ENCODE assay signal across 11 mouse cellular contexts in genomic region chr9:72614786-72615480, GRCm38 (mm10). TPM values are rescaled to one million over a fixed set of nuclear protein-coding genes. Genes with fewer than 3 reads are reported as not detected.
A peak's percentile ranks its signal among the peaks of the same experiment; 100 is the strongest.
DNase-seq lines count a peak whose midpoint lies in the region; ATAC-seq and TF ChIP-seq lines count a peak whose summit lies in the region.
"Had no signal": no experiment of that assay in that cellular context is flagged by ENCODE, and none has a peak within 500 bp of the region (broad histone marks: within the 10 kb centered on the region; RNA-seq: fewer than 3 reads in every experiment).

No protein-coding gene starts in this region.

- no peak overlapping the region for H3K4me3 ChIP-seq in forebrain, embryonic 13.5 days
- H3K4me3 ChIP-seq in forebrain, embryonic 10.5 days = no peak overlapping the region
- no peak overlapping the region for H3K4me3 ChIP-seq in liver, postnatal 0 days (ENCODE audit: low read depth, low read length)
- H3K4me3 ChIP-seq in forebrain, embryonic 14.5 days (ENCODE audit: low read depth, low read length) = no peak overlapping the region
- H3K4me3 ChIP-seq in midbrain, embryonic 14.5 days (replicated peaks; ENCODE audit: low read depth, low read length) = no peak overlapping the region
- H3K4me3 ChIP-seq: kidney, embryonic 15.5 days had no signal

- H3K27ac ChIP-seq in forebrain, embryonic 13.5 days = peak overlapping the region; percentile 44
- no peak overlapping the region for H3K27ac ChIP-seq in forebrain, embryonic 10.5 days
- H3K27ac ChIP-seq in liver, postnatal 0 days (ENCODE audit: low read depth) = no peak overlapping the region
- H3K27ac ChIP-seq in forebrain, embryonic 14.5 days (ENCODE audit: low read depth, low read length) = no peak overlapping the region
- H3K27ac ChIP-seq in midbrain, embryonic 14.5 days (replicated peaks; ENCODE audit: low read depth, low read length) = no peak overlapping the region
- H3K27ac ChIP-seq: kidney, embryonic 15.5 days had no signal

- no peak for TF ChIP-seq EP300 in liver, postnatal 0 days (IDR thresholded peaks at IDR 0.05; ENCODE audit: low read depth)

- H3K27me3 ChIP-seq in forebrain, embryonic 13.5 days = no peaks in the 10 kb centered on the region
- no peaks in the 10 kb centered on the region for H3K27me3 ChIP-seq in forebrain, embryonic 10.5 days (ENCODE audit: poor library complexity, severe bottlenecking)
- H3K27me3 ChIP-seq in liver, postnatal 0 days (ENCODE audit: insufficient read depth, low read length) = no peaks in the 10 kb centered on the region
- no peaks in the 10 kb centered on the region for H3K27me3 ChIP-seq in forebrain, embryonic 14.5 days (replicated peaks; ENCODE audit: control insufficient read depth, insufficient read depth, low read length)
- H3K27me3 ChIP-seq in midbrain, embryonic 14.5 days (ENCODE audit: control insufficient read depth, insufficient read depth, low read length) = no peaks in the 10 kb centered on the region
- H3K27me3 ChIP-seq: kidney, embryonic 15.5 days had no signal

- WGBS in forebrain, embryonic 13.5 days = 67% methylated on average over 6 of the region's 6 CpGs
- WGBS in forebrain, embryonic 10.5 days = 90% methylated on average over 6 of the region's 6 CpGs
- 84% methylated on average over 6 of the region's 6 CpGs for WGBS in liver, postnatal 0 days (ENCODE audit: insufficient replicate concordance)
- 65% methylated on average over 6 of the region's 6 CpGs for whole genome bisulfite sequencing in forebrain, embryonic 14.5 days
- WGBS in midbrain, embryonic 14.5 days = 69% methylated on average over 6 of the region's 6 CpGs

- H3K4me1 ChIP-seq in forebrain, embryonic 13.5 days = 0 out of 2 replicates have a peak, but pooled peaks cover 3% of the 10 kb centered on the region
- H3K4me1 ChIP-seq in forebrain, embryonic 10.5 days = no peaks in the 10 kb centered on the region
- no peaks in the 10 kb centered on the region for H3K4me1 ChIP-seq in liver, postnatal 0 days (ENCODE audit: insufficient read depth)
- H3K4me1 ChIP-seq in forebrain, embryonic 14.5 days (ENCODE audit: control insufficient read depth, insufficient read depth, low read length) = no peaks in the 10 kb centered on the region; the same call in 1 of the 2 replicates
- H3K4me1 ChIP-seq in midbrain, embryonic 14.5 days (ENCODE audit: control insufficient read depth, insufficient read depth, low read length) = no peaks in the 10 kb centered on the region
- H3K4me1 ChIP-seq: kidney, embryonic 15.5 days had no signal

- H3K4me2 ChIP-seq in forebrain, embryonic 13.5 days = no peak overlapping the region
- H3K4me2 ChIP-seq in liver, postnatal 0 days (ENCODE audit: low read depth, low read length) = no peak overlapping the region
- H3K4me2 ChIP-seq in forebrain, embryonic 14.5 days (ENCODE audit: low read length) = no peak overlapping the region
- H3K4me2 ChIP-seq in midbrain, embryonic 14.5 days (ENCODE audit: low read length) = no peak overlapping the region
- H3K4me2 ChIP-seq: kidney, embryonic 15.5 days had no signal

- no peak for DNase-seq in forebrain, embryonic 10.5 days (ENCODE audit: extremely low spot score, low spot score)
- DNase-seq in liver, postnatal 0 days = no peak
- DNase-seq in liver = no peak
- peak; percentile 81 for DNase-seq in forebrain, embryonic 14.5 days (ENCODE audit: low spot score)
- DNase-seq in midbrain, embryonic 14.5 days = peak; percentile 70
- no peak for DNase-seq in kidney, postnatal 10 days
- DNase-seq in c-Kit-positive CD71-positive TER-119-positive erythroid progenitor cells, embryonic 14.5 days (ENCODE audit: low spot score) = no peak
- DNase-seq: adrenal gland, adult 8-10 months; cerebellum, postnatal 25 days had no signal

- peaks cover 46% of the 10 kb centered on the region for H3K36me3 ChIP-seq in forebrain, embryonic 13.5 days (ENCODE audit: poor library complexity, severe bottlenecking)
- peaks cover 77% of the 10 kb centered on the region for H3K36me3 ChIP-seq in forebrain, embryonic 10.5 days (replicated peaks)
- H3K36me3 ChIP-seq in liver, postnatal 0 days (replicated peaks; ENCODE audit: insufficient read depth, low read length) = peaks cover 33% of the 10 kb centered on the region
- H3K36me3 ChIP-seq in forebrain, embryonic 14.5 days (ENCODE audit: control insufficient read depth, insufficient read depth, low read length) = peaks cover 56% of the 10 kb centered on the region
- H3K36me3 ChIP-seq in midbrain, embryonic 14.5 days (ENCODE audit: control insufficient read depth, insufficient read depth, low read length) = peaks cover 58% of the 10 kb centered on the region

- ATAC-seq in forebrain, embryonic 13.5 days = no peak
- no peak for ATAC-seq in liver, postnatal 0 days
- ATAC-seq in forebrain, embryonic 14.5 days = no peak
- ATAC-seq in midbrain, embryonic 14.5 days (ENCODE audit: low FRiP score, low TSS enrichment) = no peak

- no peaks in the 10 kb centered on the region for H3K9me3 ChIP-seq in forebrain, embryonic 13.5 days (replicated peaks)
- no peaks in the 10 kb centered on the region for H3K9me3 ChIP-seq in forebrain, embryonic 10.5 days
- no peaks in the 10 kb centered on the region for H3K9me3 ChIP-seq in liver, postnatal 0 days (ENCODE audit: low read length)
- H3K9me3 ChIP-seq in forebrain, embryonic 14.5 days (replicated peaks; ENCODE audit: control insufficient read depth, low read length) = no peaks in the 10 kb centered on the region
- H3K9me3 ChIP-seq in midbrain, embryonic 14.5 days (ENCODE audit: control insufficient read depth, low read length) = no peaks in the 10 kb centered on the region
- H3K9me3 ChIP-seq: kidney, embryonic 15.5 days had no signal

- TF ChIP-seq CTCF in liver, postnatal 0 days (IDR thresholded peaks at IDR 0.05; ENCODE audit: low read depth) = peak; percentile 42

- no peak overlapping the region; the same call in 1 of the 2 replicates for H3K9ac ChIP-seq in forebrain, embryonic 13.5 days
- no peak overlapping the region for H3K9ac ChIP-seq in liver, postnatal 0 days (replicated peaks)
- no peak overlapping the region for H3K9ac ChIP-seq in forebrain, embryonic 14.5 days (ENCODE audit: low read length)
- no peak overlapping the region for H3K9ac ChIP-seq in midbrain, embryonic 14.5 days (replicated peaks; ENCODE audit: low read length)
- H3K9ac ChIP-seq: kidney, embryonic 15.5 days had no signal

RNA-seq across cellular contexts. Expression of gene Nedd4, which starts 47.2 kb away (rescaled TPM):
- 552 and 600 TPM in 2 replicates for polyA plus RNA-seq in forebrain, embryonic 13.5 days (2015; fragmentation: Nextera tagmentation; extraction: Ambion mirVana)
- 634 and 643 TPM in 2 replicates for polyA plus RNA-seq in forebrain, embryonic 10.5 days (2016; fragmentation: Nextera tagmentation; extraction: Ambion mirVana)
- polyA plus RNA-seq in liver, postnatal 0 days (2015; fragmentation: Nextera tagmentation; extraction: Ambion mirVana) = 56.7 and 70.3 TPM in 2 replicates
- 437 and 459 TPM in 2 replicates for polyA plus RNA-seq in forebrain, embryonic 14.5 days (2014; fragmentation: Nextera tagmentation; extraction: Ambion mirVana)
- polyA plus RNA-seq in midbrain, embryonic 14.5 days (2014; fragmentation: Nextera tagmentation; extraction: Ambion mirVana) = 351 and 564 TPM in 2 replicates

Comparison
In these comparisons a context has a peak if more than half of its experiments do, and no peak if none do; other contexts are left out.
1. DNase-seq: peak in forebrain, embryonic 14.5 days (single experiment) and midbrain, embryonic 14.5 days (single experiment); none in forebrain, embryonic 10.5 days (single experiment), liver, postnatal 0 days (single experiment), liver (single experiment), kidney, postnatal 10 days (single experiment) and c-Kit-positive CD71-positive TER-119-positive erythroid progenitor cells, embryonic 14.5 days (single experiment).